Mouse (Mus musculus) stomach, embryonic 14.5 days (tissue): ENCODE results near the gene Cops6. TPM values are rescaled to one million over a fixed set of nuclear protein-coding genes. Genes with fewer than 3 reads are reported as not detected.
A peak's percentile ranks its signal among the peaks of the same experiment; 100 is the strongest.

ENCODE experiments used
- ATAC-seq: fragments of 200-750 bp; cut with Nextera tagmentation; 2 replicates; pipeline ENCODE4 v1.8.0; 2017; ENCODE audit warnings: low read depth, moderate TSS enrichment; ENCODE audit not compliant: insufficient number of reproducible peaks, insufficient read depth, low FRiP score
- H3K27ac ChIP-seq: fragments of 300-500 bp; sonication (generic); 2 replicates; pipeline ENCODE4 v1.5.1; 2014; ENCODE audit warnings: mild to moderate bottlenecking, low read length, moderate library complexity, mixed read lengths
- H3K27me3 ChIP-seq: fragments of 300-500 bp; sonication (generic); 2 replicates; pipeline ENCODE4 v1.6.1; 2014; ENCODE audit warnings: low read length, control low read depth, mixed read lengths; ENCODE audit not compliant: control insufficient read depth, insufficient read depth
- H3K36me3 ChIP-seq: fragments of 300-500 bp; sonication (generic); 2 replicates; pipeline ENCODE4 v1.6.1; 2014; ENCODE audit warnings: mild to moderate bottlenecking, control low read depth, low read length, moderate library complexity, mixed read lengths; ENCODE audit not compliant: control insufficient read depth, insufficient read depth
- H3K4me1 ChIP-seq: fragments of 300-500 bp; sonication (generic); 2 replicates; pipeline ENCODE4 v1.6.1; 2014; ENCODE audit warnings: low read length, control low read depth, mixed read lengths; ENCODE audit not compliant: control insufficient read depth, insufficient read depth
- H3K4me2 ChIP-seq: fragments of 300-500 bp; sonication (generic); replicated peaks from 2 replicates; pipeline ENCODE4 v1.6.1; 2014; ENCODE audit warnings: low read depth, low read length, control low read depth
- H3K4me3 ChIP-seq: fragments of 300-500 bp; sonication (generic); 2 replicates; pipeline ENCODE4 v1.5.1; 2014; ENCODE audit warnings: low read depth, low read length, control low read depth
- H3K9ac ChIP-seq: fragments of 300-500 bp; sonication (generic); replicated peaks from 2 replicates; pipeline ENCODE4 v1.6.1; 2014; ENCODE audit warnings: low read depth, mild to moderate bottlenecking, control low read depth, low read length, moderate library complexity, mixed read lengths
- H3K9me3 ChIP-seq: fragments of 300-500 bp; sonication (generic); 2 replicates; pipeline ENCODE4 v1.6.1; 2016; ENCODE audit warnings: low read depth, low read length, control low read depth; ENCODE audit not compliant: control insufficient read depth
- WGBS: fragments of 180-500 bp; shearing (Covaris S2); extraction: QIAGEN DNeasy Blood & Tissue Kit; methylation state at CpG from one replicate; pipeline ENCODE4 v1.1.7; 2014; 5-methylcytosine and 5-hydroxymethylcytosine counted together
- polyA plus RNA-seq: library from polyadenylated mRNA; unstranded; fragments of >200 nt; fragmentation: Nextera tagmentation; extraction: Ambion mirVana; gene quantifications from 2 replicates; pipeline ENCODE4 v1.2.1, GENCODE M21; 2014

The Cops6 gene
- polyA plus RNA-seq, result 235 and 240 TPM in 2 replicates

- peak within 1 kb of the TSS; percentile 70 for H3K4me2 ChIP-seq
- ATAC-seq, result peak; percentile 94
- peaks cover 37% of the 10 kb centered on the region for H3K36me3 ChIP-seq
- no peaks in the 10 kb centered on the region for H3K27me3 ChIP-seq
- H3K4me1 ChIP-seq, result peaks cover 7% of the 10 kb centered on the region; the same call in 1 of the 2 replicates
- peak within 1 kb of the TSS; percentile 74; the same call in 1 of the 2 replicates for H3K27ac ChIP-seq
- WGBS, result under 1% methylated on average over 42 of the region's 42 CpGs
- H3K9me3 ChIP-seq, result no peaks in the 10 kb centered on the region
- peak within 1 kb of the TSS; percentile 86 for H3K4me3 ChIP-seq
- peak within 1 kb of the TSS; percentile 87 for H3K9ac ChIP-seq
These were observed at the start of gene Cops6 for GRCm38 (mm10) chr5:138160842-138161665. Cops6 (plus strand) TSS chr5:138161071.

- peak within 1 kb of the TSS; percentile 64 for H3K4me2 ChIP-seq
- peak within 1 kb of the TSS; percentile 58 for H3K4me3 ChIP-seq
- 6% methylated on average over 38 of the region's 38 CpGs for WGBS
- H3K27ac ChIP-seq, result peak within 1 kb of the TSS; percentile 92
- ATAC-seq, result peak; percentile 93
- peaks cover 3% of the 10 kb centered on the region; the same call in 1 of the 2 replicates for H3K36me3 ChIP-seq
- no peaks in the 10 kb centered on the region for H3K27me3 ChIP-seq
- H3K9me3 ChIP-seq, result no peaks in the 10 kb centered on the region
- no peaks in the 10 kb centered on the region; the same call in 1 of the 2 replicates for H3K4me1 ChIP-seq
- peak within 1 kb of the TSS; percentile 71 for H3K9ac ChIP-seq
These were observed 44.3 kb upstream of the Cops6 start, which contains the start of gene Zscan21 for GRCm38 (mm10) chr5:138116255-138117198. Zscan21 (plus strand) TSS chr5:138116903.

- Histone ChIP-seq H3K27ac (peak overlapping the region; percentile 92), H3K9me3 (no peaks in the 10 kb centered on the region), H3K4me1 (no peaks in the 10 kb centered on the region; the same call in 1 of the 2 replicates), H3K27me3 (no peaks in the 10 kb centered on the region), H3K4me2 (peak overlapping the region; percentile 64), H3K9ac (peak overlapping the region; percentile 71), H3K36me3 (peaks cover 3% of the 10 kb centered on the region; the same call in 1 of the 2 replicates), H3K4me3 (peak overlapping the region; percentile 58)
- peak; percentile 34; the same call in 1 of the 2 replicates for ATAC-seq
- WGBS, result 6% methylated on average over 16 of the region's 16 CpGs
These were observed 43.5 kb upstream of the Cops6 start for GRCm38 (mm10) chr5:138117199-138118015.

GRCm38 (mm10) chr5:138118041-138118440, 42.8 kb upstream of the Cops6 start:
- Histone ChIP-seq H3K4me1 (no peaks in the 10 kb centered on the region; the same call in 1 of the 2 replicates), H3K27me3 (no peaks in the 10 kb centered on the region), H3K4me3 (peak overlapping the region; percentile 58), H3K27ac (no peak overlapping the region; the same call in 1 of the 2 replicates), H3K9me3 (no peaks in the 10 kb centered on the region), H3K36me3 (peaks cover 5% of the 10 kb centered on the region), H3K4me2 (peak overlapping the region; percentile 64), H3K9ac (peak overlapping the region; percentile 71; the same call in 1 of the 2 replicates)
- 66% methylated on average over 3 of the region's 3 CpGs for WGBS
- ATAC-seq, result no peak

GRCm38 (mm10) chr5:138132425-138133064, 28.3 kb upstream of the Cops6 start:
- peaks cover 60% of the 10 kb centered on the region for H3K36me3 ChIP-seq

GRCm38 (mm10) chr5:138137257-138137656, 23.6 kb upstream of the Cops6 start:
- no peaks in the 10 kb centered on the region for H3K4me1 ChIP-seq
- H3K9ac ChIP-seq, result no peak overlapping the region
- no peak overlapping the region for H3K27ac ChIP-seq
- no peaks in the 10 kb centered on the region for H3K9me3 ChIP-seq
- no peak overlapping the region for H3K4me3 ChIP-seq
- no peak for ATAC-seq
- WGBS, result 66% methylated on average over 4 of the region's 4 CpGs
- no peak overlapping the region for H3K4me2 ChIP-seq
- no peaks in the 10 kb centered on the region for H3K27me3 ChIP-seq
- H3K36me3 ChIP-seq, result peaks cover 27% of the 10 kb centered on the region

More at GRCm38 (mm10) chr5:138132425-138133064, 28.3 kb upstream of the Cops6 start:
- Histone ChIP-seq H3K27ac (no peak overlapping the region), H3K9ac (no peak overlapping the region), H3K27me3 (no peaks in the 10 kb centered on the region), H3K4me1 (no peaks in the 10 kb centered on the region), H3K9me3 (no peaks in the 10 kb centered on the region), H3K4me2 (no peak overlapping the region), H3K4me3 (no peak overlapping the region)
- ATAC-seq, result no peak
- 92% methylated on average over 5 of the region's 5 CpGs for WGBS

GRCm38 (mm10) chr5:138137935-138138549, 22.8 kb upstream of the Cops6 start:
- H3K4me2 ChIP-seq, result no peak overlapping the region
- H3K27ac ChIP-seq, result no peak overlapping the region
- no peaks in the 10 kb centered on the region for H3K27me3 ChIP-seq
- peaks cover 20% of the 10 kb centered on the region for H3K36me3 ChIP-seq
- no peaks in the 10 kb centered on the region for H3K9me3 ChIP-seq
- H3K4me3 ChIP-seq, result no peak overlapping the region
- H3K4me1 ChIP-seq, result no peaks in the 10 kb centered on the region
- 0 out of 2 replicates have a peak, but pooled peaks have one; percentile 42 for ATAC-seq
- WGBS, result 60% methylated on average over 8 of the region's 8 CpGs
- H3K9ac ChIP-seq, result no peak overlapping the region
